Mouse (Mus musculus) MEL (cell line): ENCODE data around the gene Angptl4. TPM values are rescaled to one million over a fixed set of nuclear protein-coding genes. Genes with fewer than 3 reads are reported as not detected.

Source experiments
- DNase-seq: peaks from one replicate; pipeline ENCODE4 v3.0.0; 2011; ENCODE audit warnings: low read depth, low spot score
- H3K27ac ChIP-seq: 2 replicates; pipeline ENCODE4 v1.5.1; 2012; ENCODE audit warnings: low read depth, mild to moderate bottlenecking, control low read depth, low read length, moderate library complexity; ENCODE audit not compliant: control insufficient read depth
- H3K27me3 ChIP-seq, 2 experiments: fragments of 150-350 bp in 1 of 2; sonication (generic) in 1 of 2; 2 replicates each; pipeline ENCODE4 v1.6.1; 2012; ENCODE audit warnings: low read length in 2 of 2, mild to moderate bottlenecking in 2 of 2, improper control_type of control experiment in 1 of 2, moderate library complexity in 1 of 2; ENCODE audit not compliant: insufficient read depth in 2 of 2, control insufficient read depth in 1 of 2
- H3K36me3 ChIP-seq, 2 experiments: 2 replicates each; pipeline ENCODE4 v1.6.1; 2012 to 2014; ENCODE audit warnings: low read length in 2 of 2, improper control_type of control experiment in 1 of 2, inconsistent platforms in 1 of 2, mild to moderate bottlenecking in 1 of 2; ENCODE audit not compliant: insufficient read depth in 2 of 2, control insufficient read depth in 1 of 2
- H3K4me1 ChIP-seq, 2 experiments: fragments of 150-350 bp in 1 of 2; sonication (generic) in 1 of 2; 2 replicates each; pipeline ENCODE4 v1.6.1; 2012; ENCODE audit warnings: low read length in 2 of 2, improper control_type of control experiment in 1 of 2, mild to moderate bottlenecking in 1 of 2; ENCODE audit not compliant: insufficient read depth in 2 of 2, control insufficient read depth in 1 of 2
- H3K4me3 ChIP-seq, 2 experiments: fragments of 150-350 bp in 1 of 2; sonication (generic) in 1 of 2; 2 replicates each; pipeline ENCODE4 v1.5.1; 2012; ENCODE audit warnings: low read depth in 2 of 2, low read length in 2 of 2, mild to moderate bottlenecking in 2 of 2, moderate library complexity in 2 of 2, control low read depth in 1 of 2, improper control_type of control experiment in 1 of 2; ENCODE audit not compliant: control insufficient read depth in 1 of 2, insufficient read depth in 1 of 2
- H3K79me2 ChIP-seq: 2 replicates; pipeline ENCODE4 v1.6.1; 2012; ENCODE audit warnings: mild to moderate bottlenecking, low read length, moderate library complexity; ENCODE audit not compliant: control insufficient read depth, poor library complexity, insufficient read depth
- H3K9ac ChIP-seq: 2 replicates; pipeline ENCODE4 v1.6.1; 2012; ENCODE audit warnings: low read depth, mild to moderate bottlenecking, control low read depth, low read length, moderate library complexity; ENCODE audit not compliant: control insufficient read depth, poor library complexity, severe bottlenecking
- H3K9me3 ChIP-seq: fragments of 150-350 bp; sonication (generic); replicated peaks from 2 replicates; pipeline ENCODE4 v1.6.1; 2012; ENCODE audit warnings: mild to moderate bottlenecking, low read length, improper control_type of control experiment, moderate library complexity; ENCODE audit not compliant: insufficient read depth
- CHD2 ChIP-seq: IDR thresholded peaks from 2 replicates; pipeline ENCODE4 v1.6.1; 2011; ENCODE audit warnings: low read length, improper control_type of control experiment
- CTCF ChIP-seq, 3 experiments: IDR thresholded peaks in 2 of 3; conservative IDR thresholded peaks in 1 of 3; 2 replicates each; pipeline ENCODE4 v1.5.1; 2011 to 2012; ENCODE audit warnings: low read length in 3 of 3, low read depth in 2 of 3, mild to moderate bottlenecking in 2 of 3, improper control_type of control experiment in 1 of 3, inconsistent platforms in 1 of 3, mixed read lengths in 1 of 3, moderate library complexity in 1 of 3; ENCODE audit not compliant: control insufficient read depth in 1 of 3, insufficient read depth in 1 of 3, poor library complexity in 1 of 3, severe bottlenecking in 1 of 3
- E2F4 ChIP-seq: IDR thresholded peaks from 2 replicates; pipeline ENCODE4 v1.6.1; 2011; ENCODE audit warnings: low read depth, low read length, improper control_type of control experiment, borderline replicate concordance
- JUND ChIP-seq: IDR thresholded peaks from 2 replicates; pipeline ENCODE4 v1.6.1; 2011; ENCODE audit warnings: low read depth, mild to moderate bottlenecking, improper control_type of control experiment, low read length
- MAFK ChIP-seq: IDR thresholded peaks from 2 replicates; pipeline ENCODE4 v1.6.1; 2011; ENCODE audit warnings: low read depth, mild to moderate bottlenecking, low read length, improper control_type of control experiment, borderline replicate concordance
- MAX ChIP-seq: IDR thresholded peaks from 2 replicates; pipeline ENCODE4 v1.6.1; 2011; ENCODE audit warnings: low read length, improper control_type of control experiment
- MAZ ChIP-seq: IDR thresholded peaks from 2 replicates; pipeline ENCODE4 v1.6.1; 2012; ENCODE audit warnings: low read depth, mild to moderate bottlenecking, inconsistent platforms, low read length, improper control_type of control experiment
- MEF2A ChIP-seq: IDR thresholded peaks from 2 replicates; pipeline ENCODE4 v1.6.1; 2014; ENCODE audit warnings: low read depth, mild to moderate bottlenecking, inconsistent platforms, low read length, improper control_type of control experiment; ENCODE audit not compliant: poor library complexity, insufficient replicate concordance, severe bottlenecking; ENCODE audit errors: extremely low read depth
- MYC ChIP-seq: IDR thresholded peaks from 2 replicates; pipeline ENCODE4 v1.6.1; 2011; ENCODE audit warnings: low read depth, mild to moderate bottlenecking, low read length, improper control_type of control experiment, moderate library complexity
- POLR2A ChIP-seq, 2 experiments: IDR thresholded peaks; 2 replicates each; pipeline ENCODE4 v1.6.1; 2011 to 2012; ENCODE audit warnings: low read length in 2 of 2, mild to moderate bottlenecking in 2 of 2, control low read depth in 1 of 2, improper control_type of control experiment in 1 of 2, low read depth in 1 of 2, moderate library complexity in 1 of 2; ENCODE audit not compliant: control insufficient read depth in 1 of 2, insufficient read depth in 1 of 2, poor library complexity in 1 of 2
- POLR2AphosphoS5 ChIP-seq: IDR thresholded peaks from 2 replicates; pipeline ENCODE4 v1.6.1; 2012; ENCODE audit warnings: low read depth, borderline replicate concordance, mild to moderate bottlenecking, inconsistent platforms, low read length, moderate library complexity, mixed read lengths
- RAD21 ChIP-seq: IDR thresholded peaks from 2 replicates; pipeline ENCODE4 v1.6.1; 2011; ENCODE audit warnings: mild to moderate bottlenecking, low read depth, low read length, improper control_type of control experiment
- SIN3A ChIP-seq: IDR thresholded peaks from 2 replicates; pipeline ENCODE4 v1.6.1; 2012; ENCODE audit warnings: low read length, improper control_type of control experiment, inconsistent platforms
- SMC3 ChIP-seq: IDR thresholded peaks from 2 replicates; pipeline ENCODE4 v1.6.1; 2011; ENCODE audit warnings: low read depth, low read length, improper control_type of control experiment
- ZC3H11A ChIP-seq: IDR thresholded peaks from 2 replicates; pipeline ENCODE4 v1.6.1; 2012; ENCODE audit warnings: low read depth, mild to moderate bottlenecking, inconsistent platforms, low read length, improper control_type of control experiment
- ZNF384 ChIP-seq: IDR thresholded peaks from 2 replicates; pipeline ENCODE4 v1.6.1; 2012; ENCODE audit warnings: low read depth, mild to moderate bottlenecking, inconsistent platforms, low read length, improper control_type of control experiment
- polyA plus RNA-seq, 2 experiments: library from polyadenylated mRNA; stranded (reverse) in 1 of 2; unstranded in 1 of 2; fragments of >175 nt in 1 of 2; fragments of >200 nt in 1 of 2; gene quantifications; 2 replicates each; pipeline versions ENCODE4 v1.2.1 to v1.2.4; 2012; ENCODE audit warnings: low replicate concordance in 2 of 2, low read depth in 1 of 2; ENCODE audit not compliant: insufficient read length in 2 of 2, insufficient read depth in 1 of 2, missing spikeins in 1 of 2
- total RNA-seq: library from RNA; depleted of rRNA; stranded (reverse); fragments of 300-350 nt; gene quantifications from 2 replicates; pipeline ENCODE4 v1.2.3, GENCODE M21; 2012

The Angptl4 gene
- total and polyA plus RNA-seq, 3 experiments, result 13.5 to 15.8 TPM; not detected in 1

GRCm38 (mm10) chr17:33804745-33805144, 23.1 kb upstream of the Angptl4 start:
- H3K9me3 ChIP-seq, result no peaks in the 10 kb centered on the region
- H3K79me2 ChIP-seq, result no peaks in the 10 kb centered on the region
- H3K36me3 ChIP-seq, result peaks cover 0 to 2% of the 10 kb centered on the region in 2 experiments; a peak in 1 of 4 replicates
- H3K4me3 ChIP-seq, result no peak overlapping the region
- H3K4me1 ChIP-seq, result peaks cover 2 to 4% of the 10 kb centered on the region in 2 experiments; a peak in 2 of 4 replicates
- no peaks in the 10 kb centered on the region; a peak in 1 of 4 replicates for H3K27me3 ChIP-seq
- no peak for TF ChIP-seq MEF2A
- TF ChIP-seq POLR2AphosphoS5, result no peak
- TF ChIP-seq JUND, result no peak
- TF ChIP-seq E2F4, result no peak
- no peak for TF ChIP-seq MYC
- no peak for TF ChIP-seq SIN3A
- no peak for TF ChIP-seq RAD21
- H3K9ac ChIP-seq, result no peak overlapping the region
- no peak overlapping the region for H3K27ac ChIP-seq
- DNase-seq, result no peak

GRCm38 (mm10) chr17:33804205-33804604, 22.6 kb upstream of the Angptl4 start:
- H3K9ac ChIP-seq, result no peak overlapping the region

GRCm38 (mm10) chr17:33802221-33802620, 20.6 kb upstream of the Angptl4 start:
- H3K27me3 ChIP-seq, result no peaks in the 10 kb centered on the region; a peak in 1 of 4 replicates
- H3K9ac ChIP-seq, result no peak overlapping the region
- no peaks in the 10 kb centered on the region for H3K9me3 ChIP-seq
- TF ChIP-seq MAFK (no peak), E2F4 (no peak), SMC3 (peak; percentile 53), ZC3H11A (peak; percentile 34), RAD21 (peak; percentile 60), CTCF (IDR thresholded peaks at IDR 0.05 in 2 of 3, conservative IDR thresholded peaks at IDR 0.05 in 1 of 3; ENCODE audit: control insufficient read depth in 1 of 3, insufficient read depth in 1 of 3, low read depth in 2 of 3, low read length in 3 of 3, poor library complexity in 1 of 3, severe bottlenecking in 1 of 3) (peak in 2 of 3 experiments; percentile 47 to 50; a peak in 4 of 6 replicates), ZNF384 (no peak)
- TF ChIP-seq, all 39 proteins: peak for 4
- DNase-seq, result no peak
- no peaks in the 10 kb centered on the region for H3K36me3 ChIP-seq
- no peak overlapping the region for H3K27ac ChIP-seq
- no peaks in the 10 kb centered on the region for H3K79me2 ChIP-seq
- H3K4me1 ChIP-seq, result peaks cover 0 to 4% of the 10 kb centered on the region in 2 experiments; a peak in 1 of 4 replicates
- H3K4me3 ChIP-seq, result no peak overlapping the region

More at GRCm38 (mm10) chr17:33804205-33804604, 22.6 kb upstream of the Angptl4 start:
- H3K27ac ChIP-seq, result no peak overlapping the region
- TF ChIP-seq POLR2AphosphoS5 (no peak), MAZ (no peak), MAFK (no peak), CHD2 (no peak), ZC3H11A (no peak), POLR2A (IDR thresholded peaks at IDR 0.05; ENCODE audit: control insufficient read depth in 1 of 2, insufficient read depth in 1 of 2, low read depth in 1 of 2, low read length in 2 of 2, poor library complexity in 1 of 2) (no peak), MAX (no peak), SIN3A (no peak), CTCF (IDR thresholded peaks at IDR 0.05 in 2 of 3, conservative IDR thresholded peaks at IDR 0.05 in 1 of 3; ENCODE audit: control insufficient read depth in 1 of 3, insufficient read depth in 1 of 3, low read depth in 2 of 3, low read length in 3 of 3, poor library complexity in 1 of 3, severe bottlenecking in 1 of 3) (no peak)
- 0 out of 4 replicates have a peak, but pooled peaks cover 0 to 2% of the 10 kb centered on the region in 2 experiments for H3K36me3 ChIP-seq
- no peaks in the 10 kb centered on the region for H3K79me2 ChIP-seq
- H3K9me3 ChIP-seq, result no peaks in the 10 kb centered on the region
- no peaks in the 10 kb centered on the region; a peak in 1 of 4 replicates for H3K27me3 ChIP-seq
- DNase-seq, result peak; percentile 46
- H3K4me3 ChIP-seq, result no peak overlapping the region
- H3K4me1 ChIP-seq, result peaks cover 2 to 4% of the 10 kb centered on the region in 2 experiments; a peak in 2 of 4 replicates
